Mouse (Mus musculus): ENCODE results near the gene Abtb1.

Abtb1 gene

GRCm38 (mm10) chr6:88857249-88857648 is 15.5 kb upstream of the Abtb1 start:
- intact Hi-C loops (cut with DNase I), result loop anchor here (5.0 kb wide), 2 partner anchors 55 to 310 kb away; no protein-coding TSS in a partner anchor

DNA sequence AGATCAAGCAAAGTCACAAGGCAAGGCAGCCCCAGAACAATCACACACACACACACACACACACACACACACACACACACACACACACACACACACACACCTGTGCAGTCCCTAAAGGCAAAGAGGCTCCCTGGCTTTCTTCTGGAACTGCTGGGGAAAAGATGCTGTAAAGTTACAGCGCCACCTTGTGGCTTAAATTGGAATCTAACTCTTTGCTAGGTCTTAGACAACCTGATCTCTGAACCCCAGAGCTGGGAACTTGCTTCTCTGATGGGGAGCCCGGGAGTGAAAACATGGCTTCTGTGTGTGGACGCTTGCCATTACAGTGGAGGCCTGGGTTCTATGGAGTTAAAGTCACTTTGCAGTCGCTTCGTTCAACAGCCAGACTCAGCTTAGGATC is 13.9 kb upstream of the Abtb1 start:
- intact Hi-C loops (cut with DNase I), result loop anchor here (5.0 kb wide), 2 partner anchors 57 to 308 kb away; no protein-coding TSS in a partner anchor

- intact Hi-C loops (cut with DNase I), result no loop called here
Measured at GRCm38 (mm10) chr6:88854509-88854908, 12.7 kb upstream of the Abtb1 start.

DNA sequence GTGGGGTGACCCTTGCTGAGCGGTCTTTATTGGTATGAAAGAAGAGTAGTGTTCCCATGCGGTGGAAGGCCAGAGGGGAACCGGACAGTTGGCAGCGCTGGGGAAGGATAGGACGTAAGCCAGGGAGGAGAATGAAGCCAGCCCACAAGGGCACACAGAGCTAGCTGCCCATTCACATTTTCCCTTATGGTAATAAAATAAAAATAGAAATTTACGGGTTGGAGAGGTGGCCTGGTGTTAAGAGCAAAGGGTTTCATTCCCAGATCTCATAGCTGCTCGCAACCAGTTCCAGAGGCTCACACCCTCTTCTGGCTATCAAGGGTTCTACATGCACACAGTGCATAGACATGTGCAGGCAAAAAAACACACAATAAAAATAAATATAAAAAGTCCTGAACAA is 8.2 kb upstream of the Abtb1 start:
- intact Hi-C loops (cut with DNase I), result no loop called here

DNA sequence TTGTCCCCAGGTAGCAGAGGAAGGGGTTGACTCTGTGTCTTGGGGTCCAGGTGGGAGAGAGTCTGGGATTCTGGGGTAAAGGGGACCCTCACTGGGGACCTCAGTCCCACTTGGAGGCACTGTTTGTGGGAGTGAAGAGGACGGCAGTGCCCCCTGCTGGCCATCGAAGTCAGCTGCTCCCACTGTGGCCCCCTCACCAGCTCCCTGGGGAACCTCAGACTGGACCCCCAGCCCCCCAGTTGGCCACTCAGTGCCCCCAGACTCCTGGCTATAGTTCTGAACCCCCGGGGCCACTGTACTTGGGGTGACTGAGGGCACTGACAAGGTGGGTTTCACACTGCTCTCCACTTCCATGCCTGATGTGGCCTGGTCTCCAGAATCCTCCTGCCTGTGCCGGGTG is 7.5 kb upstream of the Abtb1 start:
- intact Hi-C loops (cut with DNase I), result no loop called here

GRCm38 (mm10) chr6:88847571-88847970 is 5.8 kb upstream of the Abtb1 start:
- intact Hi-C loops (cut with DNase I), result no loop called here

DNA sequence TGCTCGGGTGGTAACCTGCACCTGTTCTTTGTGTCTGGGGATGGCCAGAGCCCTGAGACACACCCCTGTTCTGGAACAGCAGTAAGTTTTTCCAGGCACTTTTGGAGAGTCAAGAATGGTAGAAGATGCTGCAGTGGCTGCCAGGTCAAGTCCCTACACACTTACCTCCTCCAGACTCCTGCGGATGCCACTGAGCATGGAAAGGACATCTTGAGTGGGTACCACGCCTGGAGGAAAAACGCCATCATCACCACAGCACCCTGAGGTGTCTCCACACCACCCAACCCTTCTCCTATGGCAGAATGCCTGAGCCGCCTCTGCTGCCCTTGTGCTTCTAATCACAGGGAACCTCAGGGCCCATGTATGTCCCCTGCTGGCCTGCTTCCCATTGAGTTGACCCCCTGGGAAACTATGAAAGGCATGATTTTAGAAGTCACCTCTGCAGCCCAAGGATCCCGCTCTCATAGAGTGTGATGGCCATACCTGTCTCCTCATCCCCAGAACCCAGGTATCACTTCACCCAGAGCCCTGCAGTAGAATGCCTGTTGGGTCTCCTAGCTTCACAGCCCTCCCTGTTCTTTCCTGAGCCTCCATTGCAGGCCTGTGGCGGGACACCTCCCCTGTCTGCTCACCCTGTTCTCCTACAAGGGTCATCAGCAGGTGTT is 3.2 kb upstream of the Abtb1 start:
- intact Hi-C loops (cut with DNase I), result no loop called here

GRCm38 (mm10) chr6:88843781-88844725 is 2.3 kb upstream of the Abtb1 start:
- intact Hi-C loops (cut with DNase I), result no loop called here

DNA sequence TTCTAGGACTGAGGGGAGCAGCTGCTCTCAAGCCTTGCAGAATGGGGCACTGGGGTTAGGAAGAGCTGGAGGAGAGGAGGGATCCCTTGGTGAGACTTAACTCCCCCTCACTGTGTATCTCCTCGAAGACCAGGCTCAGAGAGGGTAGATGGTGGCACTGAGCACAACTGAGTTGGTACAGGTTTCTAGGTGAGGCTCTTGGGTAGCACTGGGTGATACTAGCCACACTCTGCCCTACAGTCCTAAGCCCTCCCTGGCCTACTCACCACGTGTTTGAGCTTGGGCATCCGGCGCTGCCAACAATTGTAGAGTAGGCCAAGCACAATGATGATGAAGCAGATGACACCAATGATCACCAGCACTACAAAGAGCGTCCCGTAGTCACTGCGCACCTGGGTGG is 1.5 kb upstream of the Abtb1 start:
- intact Hi-C loops (cut with DNase I), result no loop called here

- intact Hi-C loops (cut with DNase I), result no loop called here
Measured at GRCm38 (mm10) chr6:88842731-88843151, 957 bp upstream of the Abtb1 start.

GRCm38 (mm10) chr6:88841514-88841780 is 337 bp downstream of the Abtb1 start:
- intact Hi-C loops (cut with DNase I), result no loop called here

DNA sequence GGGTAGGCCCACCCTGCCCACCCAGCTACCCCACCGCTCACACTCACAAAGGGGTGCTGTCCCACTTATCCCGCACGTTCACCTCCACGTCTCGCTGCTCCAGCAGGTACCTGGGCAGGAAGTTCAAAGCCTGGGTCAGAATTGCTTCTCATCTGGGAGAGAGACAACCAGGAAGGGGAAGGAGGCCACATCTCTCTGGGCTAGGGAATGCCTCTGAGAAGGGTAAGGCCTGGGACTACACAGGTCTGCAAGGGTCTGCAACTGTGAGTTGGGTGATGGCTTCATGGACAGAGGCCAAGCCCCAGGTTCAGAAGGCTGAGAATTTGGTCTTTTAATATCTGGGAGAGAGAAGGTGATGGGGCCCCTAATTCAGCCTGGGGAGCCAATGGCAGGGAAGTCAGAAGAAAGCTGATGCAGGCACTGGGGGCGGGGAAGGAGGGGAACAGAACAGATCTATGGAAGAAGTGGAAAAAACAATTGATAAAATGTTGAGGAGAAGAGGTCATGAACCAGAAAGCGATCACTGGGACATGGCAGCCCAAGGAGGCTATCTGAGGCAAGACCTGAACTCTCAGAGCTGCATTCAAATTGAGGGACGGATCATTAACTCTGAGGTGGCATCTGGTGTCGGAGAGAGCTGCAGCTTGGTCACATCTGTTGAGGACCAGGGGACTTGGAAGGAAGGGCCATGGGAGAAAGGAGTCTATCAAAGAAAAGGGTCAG is 832 bp downstream of the Abtb1 start:
- intact Hi-C loops (cut with DNase I), result no loop called here

- intact Hi-C loops (cut with DNase I), result no loop called here
Measured at GRCm38 (mm10) chr6:88840211-88840610, 1.6 kb downstream of the Abtb1 start.

DNA sequence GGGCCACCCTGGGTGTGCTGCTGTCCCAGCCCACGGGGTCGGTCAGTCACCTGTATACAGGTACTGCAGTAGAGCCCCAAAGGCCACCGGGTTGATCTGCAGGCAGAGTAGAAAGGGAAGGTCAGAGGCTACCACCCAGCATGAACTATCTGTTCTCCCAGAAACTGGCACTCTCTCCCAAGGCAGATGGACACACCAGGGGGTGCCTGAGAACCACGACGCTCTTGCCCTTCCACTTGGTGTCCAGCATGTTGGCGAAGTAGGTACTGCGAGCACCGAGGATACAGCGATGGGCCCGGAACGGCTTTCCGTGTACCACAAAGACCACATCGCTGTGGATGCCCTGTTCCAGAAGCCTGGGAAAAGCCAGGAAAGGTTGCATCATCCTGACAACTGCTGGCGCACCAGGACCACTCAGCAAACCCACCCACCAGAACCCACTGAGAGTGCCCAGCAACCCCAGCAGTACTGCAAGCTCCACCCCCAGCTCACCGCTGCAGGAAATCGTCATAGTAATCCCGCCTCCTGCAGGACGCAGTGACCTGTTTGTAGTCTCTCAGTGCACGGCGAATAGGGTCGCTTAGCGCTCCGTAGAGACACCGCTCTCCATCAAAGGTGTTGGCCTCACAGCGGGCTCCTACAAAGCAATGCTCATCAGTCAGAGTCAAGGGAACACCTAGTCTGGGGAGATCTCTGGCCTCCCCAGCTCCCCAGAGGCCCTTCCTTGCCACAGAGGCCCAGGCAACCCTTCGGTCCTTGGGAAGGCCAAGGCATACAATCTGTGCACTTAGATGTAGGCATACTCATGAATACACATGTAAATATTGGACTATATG is 2.4 kb downstream of the Abtb1 start:
- intact Hi-C loops (cut with DNase I), result no loop called here

DNA sequence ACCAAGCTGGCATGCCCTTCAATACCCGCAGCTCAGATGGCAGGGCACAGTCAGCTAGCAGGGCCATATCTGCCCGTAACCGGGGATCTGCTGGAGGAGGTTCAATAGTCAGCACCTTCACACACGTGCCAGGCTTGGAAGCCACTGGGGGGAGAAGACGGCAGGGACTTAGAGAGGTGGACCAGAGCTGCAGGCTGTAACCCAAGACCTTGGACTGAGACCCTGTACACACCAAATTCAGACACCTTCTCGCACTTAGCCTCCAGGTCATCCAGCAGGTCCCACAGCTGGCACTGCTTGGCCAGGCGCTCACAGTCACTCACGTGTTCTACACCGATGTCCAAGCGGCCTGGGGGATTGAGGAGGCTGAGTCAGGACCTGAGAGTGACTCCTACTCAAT is 3.2 kb downstream of the Abtb1 start:
- intact Hi-C loops (cut with DNase I), result no loop called here

DNA sequence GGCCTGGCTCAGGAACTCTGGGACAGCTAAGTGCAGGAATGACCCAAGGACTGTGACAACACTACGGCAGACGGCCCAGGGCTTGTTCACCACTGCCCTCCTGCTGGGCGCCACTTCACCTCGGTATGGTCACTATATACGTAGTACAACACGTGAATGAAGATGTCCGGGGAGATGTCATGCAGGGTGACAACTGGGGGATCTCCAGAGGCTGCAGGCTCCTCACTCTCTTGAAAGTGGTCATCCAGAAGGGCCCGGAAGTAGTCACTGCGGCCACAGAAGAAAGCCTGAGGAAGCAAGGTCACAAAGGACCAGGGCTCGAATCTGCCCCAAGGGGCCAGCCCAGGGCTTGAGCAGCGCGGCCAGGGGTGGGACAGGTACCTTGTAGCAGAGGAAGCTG is 3.8 kb downstream of the Abtb1 start:
- intact Hi-C loops (cut with DNase I), result no loop called here

DNA sequence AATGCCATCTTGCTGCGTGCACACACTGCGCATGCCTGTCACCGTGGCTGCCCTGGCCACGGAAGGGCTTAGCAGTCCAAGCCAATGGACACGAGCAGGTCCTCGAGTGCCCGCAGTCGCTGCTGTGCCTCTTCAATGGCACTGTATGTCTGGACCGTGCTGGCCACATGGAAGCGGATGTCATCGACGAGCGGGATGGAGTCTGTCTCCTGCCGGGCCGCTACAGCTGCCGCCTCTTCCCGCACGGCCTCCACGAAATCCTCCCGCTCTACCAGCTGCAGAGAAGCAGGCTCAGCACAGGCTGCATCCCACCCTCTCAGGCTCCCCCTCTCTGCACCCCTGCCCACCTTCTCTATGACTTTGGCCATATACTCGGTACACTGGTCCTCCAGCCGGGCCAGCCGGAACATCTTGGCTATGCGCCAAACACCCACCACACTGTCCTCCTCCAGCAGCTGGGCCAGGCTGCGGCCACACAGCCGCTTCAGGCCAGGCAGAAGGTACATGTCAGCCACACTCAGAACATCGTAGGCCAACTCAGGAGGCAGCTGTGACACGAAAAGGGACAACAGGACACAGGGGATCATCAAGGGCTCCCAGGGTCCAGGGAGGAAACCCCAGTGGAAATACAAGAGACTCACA is 5.5 kb downstream of the Abtb1 start:
- intact Hi-C loops (cut with DNase I), result no loop called here

DNA sequence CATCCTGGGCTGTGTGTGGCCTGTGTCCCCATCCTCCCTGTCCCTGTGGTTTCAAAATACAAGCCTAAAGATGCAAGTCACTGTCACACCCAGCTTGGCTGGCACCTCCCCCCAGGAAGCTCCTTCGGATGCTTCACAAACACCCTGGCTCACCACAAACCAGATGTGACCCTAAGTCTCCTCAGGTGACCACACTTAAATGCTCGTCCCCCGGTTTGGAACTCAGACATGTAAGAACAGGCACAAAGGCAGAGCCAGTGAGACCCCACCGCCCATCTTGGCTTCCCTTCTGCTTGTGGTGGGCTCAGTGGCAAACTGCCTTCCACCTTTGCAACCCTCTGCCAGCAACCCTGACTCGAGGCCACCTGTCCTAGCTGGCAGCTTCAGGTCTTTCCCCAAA is 6.7 kb downstream of the Abtb1 start:
- intact Hi-C loops (cut with DNase I), result no loop called here

- intact Hi-C loops (cut with DNase I), result loop anchor here (2.0 to 5.0 kb wide), 3 partner anchors 106 to 271 kb away; no protein-coding TSS in a partner anchor
Measured at GRCm38 (mm10) chr6:88833340-88834140, 8.2 kb downstream of the Abtb1 start.

- intact Hi-C loops (cut with DNase I), result loop anchor here (2.0 to 5.0 kb wide), 3 partner anchors 105 to 270 kb away; no protein-coding TSS in a partner anchor
Measured at GRCm38 (mm10) chr6:88832663-88833062, 9.1 kb downstream of the Abtb1 start.
